Mouse (Mus musculus): Measurements from ENCODE around the gene Tox3.

Tox3 gene

GRCm38 (mm10) chr8:90323824-90324223 is 24.3 kb downstream of the Tox3 start:
- DNase-seq (ENCODE audit: low spot score) = no peak

DNA sequence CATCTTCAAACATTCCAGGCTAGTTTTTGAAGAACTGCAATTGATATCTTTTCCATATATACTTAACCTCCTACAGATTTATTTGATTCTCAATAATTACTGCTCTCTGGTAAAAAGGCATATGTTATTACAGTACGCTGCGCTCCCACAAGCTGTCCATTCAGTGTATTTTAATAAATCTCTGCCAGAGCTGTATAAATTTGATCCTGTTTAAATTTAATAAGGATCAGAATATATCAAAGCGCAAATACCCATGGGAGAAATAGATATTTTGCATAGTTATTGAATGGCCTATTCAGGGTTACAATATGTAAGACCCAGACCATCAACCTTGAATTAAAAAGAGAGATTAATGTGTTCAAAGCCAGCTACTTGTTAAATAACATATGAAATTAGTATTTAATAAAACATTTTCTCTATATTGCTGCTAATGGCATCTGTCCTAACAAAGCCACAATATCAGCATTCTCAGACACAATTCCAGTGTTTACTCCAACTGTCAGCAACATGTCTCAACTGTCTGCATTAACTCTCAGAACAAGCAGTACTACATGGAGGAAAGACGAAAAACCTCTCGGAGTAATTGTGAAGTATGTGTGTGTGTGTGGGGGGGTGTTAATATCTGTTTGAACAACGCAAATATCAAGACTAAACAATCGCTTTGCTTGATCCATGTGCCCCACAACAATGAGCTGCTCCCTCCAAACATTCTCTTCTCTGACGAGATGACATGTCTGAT is 25.3 kb downstream of the Tox3 start:
- no peak for DNase-seq (ENCODE audit: low spot score)

- DNase-seq (ENCODE audit: low spot score) = no peak
These were observed 26.9 kb downstream of the Tox3 start for GRCm38 (mm10) chr8:90321255-90321654.

- no peak for DNase-seq (ENCODE audit: low spot score)
These were observed 33.8 kb downstream of the Tox3 start for GRCm38 (mm10) chr8:90314312-90314711.

DNA sequence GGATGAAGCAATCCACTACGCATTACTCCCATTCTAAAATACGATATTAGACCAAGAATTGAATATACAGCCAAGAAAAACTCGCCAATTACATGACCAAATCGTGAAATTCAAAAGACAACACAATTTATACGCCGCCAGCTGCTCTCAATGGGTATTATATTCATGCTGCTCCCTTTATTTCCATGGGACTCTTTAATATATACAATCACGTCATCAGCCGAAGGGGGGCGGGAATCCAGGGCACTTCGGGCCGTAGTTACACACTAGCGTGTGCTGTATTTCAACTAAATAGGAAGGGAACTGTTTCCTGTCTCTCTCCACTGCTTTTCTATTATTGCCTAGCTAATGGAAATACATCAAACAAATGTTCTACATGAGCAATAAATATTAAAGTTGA is 45.2 kb downstream of the Tox3 start:
- DNase-seq (ENCODE audit: low spot score) = no peak

GRCm38 (mm10) chr8:90302252-90302651 is 45.9 kb downstream of the Tox3 start:
- no peak for DNase-seq (ENCODE audit: low spot score)

- no peak for DNase-seq (ENCODE audit: low spot score)
These were observed 46.6 kb downstream of the Tox3 start for GRCm38 (mm10) chr8:90301543-90301942.

DNA sequence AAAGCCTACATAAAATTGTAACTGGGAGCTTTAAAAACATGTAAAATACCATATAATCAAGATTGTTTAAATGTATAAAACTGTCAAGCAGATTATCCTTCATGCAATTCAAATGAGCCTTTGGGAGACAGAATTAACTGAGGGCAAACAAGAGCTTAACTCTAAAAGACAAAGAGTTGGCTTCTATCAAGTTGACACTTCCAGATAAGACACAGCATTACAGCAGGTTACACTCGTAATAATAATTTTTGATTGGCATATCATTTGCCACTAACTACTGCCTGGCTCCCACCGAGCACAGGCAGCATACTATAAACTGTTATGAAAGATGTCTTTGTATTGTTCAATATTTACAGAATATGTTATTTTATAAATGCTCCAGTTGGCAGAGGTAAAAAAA is 47.2 kb downstream of the Tox3 start:
- DNase-seq (ENCODE audit: low spot score) = no peak

- DNase-seq (ENCODE audit: low spot score) = no peak
These were observed 54.1 kb downstream of the Tox3 start for GRCm38 (mm10) chr8:90294061-90294460.

DNA sequence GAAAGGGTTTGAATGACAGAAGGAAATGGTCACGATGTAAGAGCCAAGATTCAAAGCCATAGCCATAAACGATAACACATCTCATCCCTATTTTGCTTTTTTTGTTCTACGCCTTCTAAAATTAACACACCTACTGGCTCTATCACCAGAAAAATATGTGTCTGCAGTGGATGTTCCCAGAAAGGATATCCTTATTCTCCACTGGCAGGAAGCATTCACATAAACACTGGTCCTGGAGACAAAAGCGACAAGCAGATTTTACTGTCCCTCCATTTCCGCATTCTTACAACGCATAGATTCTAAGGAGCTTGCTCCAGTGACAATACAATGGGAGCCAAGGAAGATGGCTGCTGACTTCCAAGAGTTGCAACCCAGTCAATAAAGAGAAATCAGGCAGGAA is 57.3 kb downstream of the Tox3 start:
- no peak for DNase-seq (ENCODE audit: low spot score)

- no peak for DNase-seq (ENCODE audit: low spot score)
These were observed 71.4 kb downstream of the Tox3 start for GRCm38 (mm10) chr8:90276722-90277121.

GRCm38 (mm10) chr8:90273182-90273581 is 75.0 kb downstream of the Tox3 start:
- no peak for DNase-seq (ENCODE audit: low spot score)

- no peak for DNase-seq (ENCODE audit: low spot score)
These were observed 76.2 kb downstream of the Tox3 start for GRCm38 (mm10) chr8:90271920-90272319.

GRCm38 (mm10) chr8:90267698-90268256 is 80.4 kb downstream of the Tox3 start:
- no peak for DNase-seq (ENCODE audit: low spot score)

- DNase-seq (ENCODE audit: low spot score) = no peak
These were observed 81.2 kb downstream of the Tox3 start for GRCm38 (mm10) chr8:90266986-90267385.

GRCm38 (mm10) chr8:90266239-90266638 is 81.9 kb downstream of the Tox3 start:
- no peak for DNase-seq (ENCODE audit: low spot score)

DNA sequence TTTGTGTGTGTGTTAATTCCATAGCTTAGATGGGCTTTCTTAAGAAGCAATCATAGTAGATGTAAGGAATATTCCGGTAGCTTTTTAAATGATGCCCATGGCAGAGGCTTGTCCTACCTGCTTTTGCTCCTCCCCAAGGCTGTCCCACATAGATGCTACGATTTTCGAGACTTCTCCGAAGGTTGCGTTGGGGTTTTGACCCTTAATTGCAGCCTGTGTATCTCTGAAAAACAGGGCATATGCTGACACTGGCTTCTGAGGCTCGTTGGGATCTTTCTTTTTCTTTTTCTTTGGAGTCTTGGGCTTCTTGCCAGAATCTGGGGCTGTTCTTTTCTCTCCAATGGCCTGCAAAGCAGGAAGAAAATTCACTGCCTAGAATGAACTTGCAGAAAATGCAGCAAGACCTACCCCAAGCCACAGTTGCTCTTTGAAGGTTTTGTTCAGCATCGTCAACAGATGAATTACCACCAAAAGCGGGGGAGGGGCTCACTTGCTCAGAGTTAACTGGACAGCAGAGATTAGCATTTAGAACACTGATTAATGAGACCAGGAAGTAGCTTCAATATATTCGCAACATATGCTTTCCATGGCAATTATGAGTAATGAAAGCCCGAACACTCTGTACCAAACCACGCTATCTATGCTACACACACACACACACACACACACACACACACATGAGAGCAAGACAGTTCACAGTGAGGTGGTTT is 93.8 kb downstream of the Tox3 start:
- DNase-seq (ENCODE audit: low spot score) = no peak

DNA sequence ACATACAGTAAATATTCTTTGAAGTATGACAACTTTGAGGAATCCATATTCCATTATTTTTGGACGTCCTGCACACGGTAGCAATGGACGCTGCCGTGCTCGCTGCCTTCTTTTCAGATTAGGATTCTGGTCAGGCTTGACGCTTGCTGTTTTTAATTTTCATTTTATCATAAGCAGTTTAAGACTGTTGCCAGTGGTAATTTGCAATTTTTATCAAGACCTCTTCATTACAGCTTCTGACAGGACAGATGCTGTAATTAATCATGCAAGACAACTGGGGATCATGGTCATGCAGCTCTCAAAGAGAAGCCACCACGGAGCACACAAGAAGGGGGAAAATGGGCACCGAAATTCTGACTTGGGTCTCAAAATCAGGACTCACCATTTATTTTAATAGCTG is 101.8 kb downstream of the Tox3 start:
- no peak for DNase-seq (ENCODE audit: low spot score)

DNA sequence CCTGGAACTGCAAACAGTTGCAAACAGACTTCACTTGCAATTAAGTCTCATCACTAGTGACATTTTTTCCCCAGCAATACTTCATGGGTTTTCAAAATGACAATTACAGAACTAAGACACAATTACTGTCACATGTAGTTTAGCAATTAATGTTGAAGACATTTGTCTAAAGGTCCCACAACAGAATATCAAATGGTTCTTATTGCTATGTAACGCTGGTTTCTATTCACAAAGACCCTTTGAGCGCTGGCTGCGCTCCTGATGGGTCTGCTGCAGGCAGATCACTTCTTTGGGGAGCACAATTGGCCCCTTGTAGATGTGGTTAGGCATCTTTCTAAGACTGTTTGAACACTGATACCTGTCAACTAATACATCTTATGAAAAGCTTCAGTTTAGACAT is 102.3 kb downstream of the Tox3 start:
- no peak for DNase-seq (ENCODE audit: low spot score)

- no peak for DNase-seq (ENCODE audit: low spot score)
These were observed 103.0 kb downstream of the Tox3 start for GRCm38 (mm10) chr8:90245187-90245586.

- DNase-seq (ENCODE audit: low spot score) = no peak
These were observed 103.5 kb downstream of the Tox3 start for GRCm38 (mm10) chr8:90244458-90245145.

DNA sequence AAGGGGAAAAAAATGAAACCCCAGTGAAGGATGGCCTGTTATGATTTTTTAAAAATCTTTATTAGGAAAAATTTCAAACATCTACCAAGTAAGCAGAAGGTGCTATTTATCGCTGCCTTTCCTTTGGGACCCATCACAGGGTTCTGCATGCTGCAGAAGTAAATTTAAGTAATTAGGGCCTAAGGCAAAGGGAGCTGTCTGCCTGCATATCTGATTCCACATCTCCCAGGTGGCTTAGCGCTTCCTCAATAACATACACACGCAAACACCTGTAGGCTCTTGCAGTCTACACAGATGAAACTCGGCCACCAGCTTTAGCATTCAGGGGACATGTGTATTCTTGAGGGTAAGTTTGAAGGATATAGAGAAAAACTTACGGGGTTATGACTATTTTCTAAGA is 104.2 kb downstream of the Tox3 start:
- no peak for DNase-seq (ENCODE audit: low spot score)

GRCm38 (mm10) chr8:90242351-90242750 is 105.8 kb downstream of the Tox3 start:
- no peak for DNase-seq (ENCODE audit: low spot score)
